Mouse (Mus musculus): ENCODE results near the gene Miga2. TPM values are rescaled to one million over a fixed set of nuclear protein-coding genes. Genes with fewer than 3 reads are reported as not detected.

The Miga2 gene
- polyA plus RNA-seq, 1 experiment from 2014 or later: 23.3 TPM

DNA sequence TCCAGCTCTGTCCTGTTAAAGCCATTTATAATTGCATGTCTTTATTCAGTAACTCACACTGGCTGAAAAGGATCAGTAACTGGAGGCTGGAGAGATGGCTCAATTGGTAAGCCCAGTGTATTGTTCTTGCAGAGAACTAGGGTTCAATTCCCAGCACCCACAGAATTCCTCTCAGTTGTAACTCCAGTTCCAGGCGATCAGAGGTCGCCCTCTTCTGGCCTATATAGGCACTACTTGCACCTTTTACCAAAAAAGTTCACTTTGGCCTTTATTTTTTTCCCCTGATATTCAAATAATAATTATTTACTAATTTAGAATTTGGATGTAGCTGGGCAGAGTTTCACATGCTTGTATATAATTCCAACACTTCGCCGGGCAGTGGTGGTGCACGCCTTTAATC, 1.2 kb upstream of the Miga2 start:
- H3K9ac ChIP-seq: no peak overlapping the region
- no peaks in the 10 kb centered on the region for H3K27me3 ChIP-seq
- H3K27ac ChIP-seq: no peak overlapping the region
- peaks cover 26% of the 10 kb centered on the region for H3K4me1 ChIP-seq
- peaks cover 9% of the 10 kb centered on the region for H3K36me3 ChIP-seq
- H3K9me3 ChIP-seq: no peaks in the 10 kb centered on the region
- H3K4me2 ChIP-seq: no peak overlapping the region
- 72% methylated on average over 5 of the region's 5 CpGs for whole genome bisulfite sequencing
- H3K4me3 ChIP-seq: no peak overlapping the region
- no peak for ATAC-seq (ENCODE audit: insufficient number of reproducible peaks, low FRiP score, low TSS enrichment, low read depth)

DNA sequence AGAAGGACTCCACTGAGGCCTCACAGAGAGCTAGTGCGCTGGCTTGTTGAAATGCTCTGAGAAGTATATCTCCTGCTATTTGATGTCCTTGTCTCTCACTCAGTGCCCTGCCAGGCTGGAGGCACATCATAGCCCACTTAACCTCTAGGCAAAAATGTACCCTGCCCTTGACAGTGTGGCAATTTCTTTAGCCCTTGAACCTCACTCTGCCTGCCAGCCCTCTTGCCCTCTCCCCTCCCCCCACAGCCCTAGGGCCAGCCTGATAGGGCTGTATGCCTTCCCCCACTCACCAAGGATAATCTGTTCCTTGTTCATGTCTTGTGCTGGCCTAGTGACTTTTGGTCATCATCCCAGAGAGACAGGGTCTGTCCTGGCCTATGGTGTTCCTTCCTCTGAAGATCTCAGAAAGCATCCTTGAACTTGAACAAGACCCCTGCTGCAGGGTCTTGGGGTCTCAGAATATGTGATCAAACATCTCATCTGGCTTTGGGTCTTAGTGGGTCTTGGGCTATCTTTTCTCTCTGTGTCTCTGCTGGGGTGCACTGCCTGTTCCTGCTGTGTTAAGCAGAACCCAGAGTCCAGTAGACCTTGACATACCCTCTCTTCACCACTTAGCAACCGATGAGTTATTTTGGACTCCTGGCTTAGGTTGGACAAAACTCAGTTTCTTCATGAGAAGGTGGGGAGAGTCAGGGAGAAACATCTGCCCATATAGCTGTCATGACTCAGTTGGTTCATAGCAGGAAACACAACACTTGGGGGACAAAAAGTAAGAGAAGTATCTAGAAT, 1.4 kb downstream of the Miga2 start:
- no peaks in the 10 kb centered on the region for H3K9me3 ChIP-seq
- H3K9ac ChIP-seq: peak overlapping the region; percentile 83; the same call in 1 of the 2 replicates
- peak overlapping the region; percentile 82 for H3K4me2 ChIP-seq
- ATAC-seq (ENCODE audit: insufficient number of reproducible peaks, low FRiP score, low TSS enrichment, low read depth): no peak
- H3K36me3 ChIP-seq: peaks cover 35% of the 10 kb centered on the region
- no peak overlapping the region for H3K27ac ChIP-seq
- WGBS: 87% methylated on average over 2 of the region's 2 CpGs
- H3K4me3 ChIP-seq: peak overlapping the region; percentile 95
- H3K4me1 ChIP-seq: peaks cover 15% of the 10 kb centered on the region
- no peaks in the 10 kb centered on the region for H3K27me3 ChIP-seq

DNA sequence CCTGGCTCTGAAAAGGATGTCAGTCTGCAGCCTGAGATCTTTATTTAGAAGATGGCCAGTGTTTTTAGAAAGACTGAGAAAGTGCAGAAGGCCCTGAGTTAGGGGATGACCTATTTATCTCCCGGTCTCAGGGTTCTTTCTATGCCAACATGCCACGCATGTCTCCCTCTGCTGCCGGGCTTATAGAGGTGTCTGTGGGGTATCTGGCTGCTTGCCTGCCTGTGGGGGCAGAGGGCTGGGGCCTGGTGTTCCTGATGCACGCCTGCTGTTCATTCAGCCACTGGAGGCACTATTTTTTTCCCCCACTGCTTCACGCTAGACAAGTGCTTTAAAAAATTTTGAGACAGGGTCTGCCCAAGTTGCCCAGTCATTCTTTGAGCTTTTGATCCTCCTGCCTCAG, 2.2 kb downstream of the Miga2 start:
- Histone ChIP-seq H3K4me2 (no peak overlapping the region), H3K4me3 (no peak overlapping the region), H3K27me3 (no peaks in the 10 kb centered on the region), H3K9me3 (no peaks in the 10 kb centered on the region), H3K4me1 (peaks cover 15% of the 10 kb centered on the region), H3K9ac (no peak overlapping the region), H3K27ac (no peak overlapping the region), H3K36me3 (peaks cover 43% of the 10 kb centered on the region)
- no peak for ATAC-seq (ENCODE audit: insufficient number of reproducible peaks, low FRiP score, low TSS enrichment, low read depth)
- 73% methylated on average over 5 of the region's 5 CpGs for WGBS

DNA sequence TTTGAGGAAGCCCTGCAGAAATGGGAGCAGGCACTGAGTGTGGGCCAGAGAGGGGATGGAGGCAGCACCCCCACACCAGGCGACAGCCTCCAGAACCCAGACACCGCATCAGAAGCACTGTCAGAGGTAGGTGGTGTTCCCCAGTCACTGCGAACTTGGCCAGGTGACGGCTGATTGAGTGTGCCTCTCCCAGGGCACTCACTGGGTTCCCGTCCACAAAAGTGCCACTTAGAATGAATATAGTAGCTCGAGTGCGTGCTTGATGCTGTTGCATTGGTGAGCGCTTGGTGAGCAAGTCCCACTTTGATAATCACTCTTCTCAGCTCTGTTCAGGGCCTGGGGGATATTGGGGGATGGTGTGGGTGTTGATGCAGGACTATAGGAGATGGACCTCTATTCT, 7.5 kb downstream of the Miga2 start:
- no peak overlapping the region for H3K9ac ChIP-seq
- H3K36me3 ChIP-seq: peaks cover 88% of the 10 kb centered on the region
- no peak overlapping the region for H3K4me2 ChIP-seq
- no peak for ATAC-seq (ENCODE audit: insufficient number of reproducible peaks, low FRiP score, low TSS enrichment, low read depth)
- H3K4me3 ChIP-seq: no peak overlapping the region
- H3K9me3 ChIP-seq: no peaks in the 10 kb centered on the region
- H3K4me1 ChIP-seq: no peaks in the 10 kb centered on the region
- WGBS: 96% methylated on average over 8 of the region's 8 CpGs
- no peaks in the 10 kb centered on the region for H3K27me3 ChIP-seq
- H3K27ac ChIP-seq: no peak overlapping the region

DNA sequence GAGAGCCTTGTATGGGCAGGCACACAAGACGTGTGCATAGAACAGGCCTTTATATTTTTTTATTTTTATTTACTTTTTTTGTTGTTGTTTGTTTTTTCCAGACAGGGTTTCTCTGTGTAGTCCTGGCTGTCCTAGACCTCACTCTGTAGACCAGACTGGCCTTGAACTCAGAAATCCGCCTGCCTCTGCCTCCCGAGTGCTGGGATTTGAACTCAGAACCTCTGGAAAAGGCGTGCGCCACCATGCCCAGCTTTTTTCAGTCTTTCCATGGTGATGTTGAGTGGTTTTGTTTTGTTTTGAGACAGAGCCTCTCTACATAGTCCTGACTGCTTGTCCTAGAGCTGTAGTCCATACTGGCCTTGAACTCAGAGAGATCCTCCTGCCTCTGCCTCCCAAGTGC, 8.7 kb downstream of the Miga2 start:
- ATAC-seq (ENCODE audit: insufficient number of reproducible peaks, low FRiP score, low TSS enrichment, low read depth): no peak
- Histone ChIP-seq H3K4me2 (no peak overlapping the region), H3K4me3 (no peak overlapping the region), H3K36me3 (peaks cover 91% of the 10 kb centered on the region), H3K4me1 (no peaks in the 10 kb centered on the region), H3K9ac (no peak overlapping the region), H3K9me3 (no peaks in the 10 kb centered on the region), H3K27ac (no peak overlapping the region), H3K27me3 (no peaks in the 10 kb centered on the region)
- WGBS: 95% methylated on average over 5 of the region's 5 CpGs

DNA sequence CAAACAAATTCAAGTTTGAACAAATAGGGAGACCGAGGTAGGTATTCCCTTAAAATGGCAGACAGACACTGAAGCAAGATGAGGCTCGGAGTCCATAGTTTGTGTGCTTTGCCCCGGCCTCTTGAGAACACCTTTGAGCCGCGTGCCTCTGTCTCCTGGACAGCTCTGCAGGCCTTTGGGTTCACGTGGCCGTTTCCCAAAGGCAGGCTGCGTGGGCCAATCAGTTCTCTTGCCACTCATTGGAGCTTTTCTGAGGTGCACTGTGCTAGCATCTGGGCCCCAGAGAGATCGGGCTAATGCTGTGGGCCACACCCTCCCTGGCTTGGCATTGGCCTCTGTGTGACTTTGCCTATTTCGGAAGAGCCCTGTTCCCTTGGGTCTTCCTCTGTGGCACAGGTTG, 11.9 kb downstream of the Miga2 start:
- Histone ChIP-seq H3K27ac (no peak overlapping the region), H3K9me3 (no peaks in the 10 kb centered on the region), H3K36me3 (peaks cover 87% of the 10 kb centered on the region), H3K9ac (no peak overlapping the region), H3K4me3 (no peak overlapping the region), H3K4me1 (no peaks in the 10 kb centered on the region), H3K27me3 (no peaks in the 10 kb centered on the region), H3K4me2 (no peak overlapping the region)
- ATAC-seq (ENCODE audit: insufficient number of reproducible peaks, low FRiP score, low TSS enrichment, low read depth): no peak
- 94% methylated on average over 10 of the region's 10 CpGs for WGBS

DNA sequence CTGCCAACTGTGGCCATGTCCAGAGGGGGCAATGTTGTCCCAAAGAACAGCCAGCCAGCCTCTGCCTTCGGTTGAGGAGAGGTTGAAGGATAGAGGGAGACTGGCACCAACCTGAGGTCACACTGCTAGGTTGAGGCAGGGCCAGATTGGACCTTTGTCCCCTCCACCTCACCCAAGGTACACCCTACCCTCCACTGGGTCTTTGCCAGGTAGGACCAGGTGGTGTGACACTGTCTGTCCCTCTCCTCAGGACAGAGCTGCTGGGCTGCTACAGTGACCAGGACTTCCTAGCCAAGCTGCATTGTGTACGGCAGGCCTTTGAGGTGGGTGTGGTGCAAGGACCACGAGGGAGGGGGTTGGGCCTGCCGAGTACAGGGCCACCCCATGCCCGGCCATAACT, 13.7 kb downstream of the Miga2 start:
- no peak overlapping the region for H3K9ac ChIP-seq
- H3K36me3 ChIP-seq: peaks cover 87% of the 10 kb centered on the region
- H3K27me3 ChIP-seq: no peaks in the 10 kb centered on the region
- ATAC-seq (ENCODE audit: insufficient number of reproducible peaks, low FRiP score, low TSS enrichment, low read depth): no peak
- H3K27ac ChIP-seq: no peak overlapping the region
- no peaks in the 10 kb centered on the region for H3K9me3 ChIP-seq
- WGBS: 79% methylated on average over 5 of the region's 5 CpGs
- no peaks in the 10 kb centered on the region for H3K4me1 ChIP-seq
- no peak overlapping the region for H3K4me3 ChIP-seq
- H3K4me2 ChIP-seq: no peak overlapping the region

DNA sequence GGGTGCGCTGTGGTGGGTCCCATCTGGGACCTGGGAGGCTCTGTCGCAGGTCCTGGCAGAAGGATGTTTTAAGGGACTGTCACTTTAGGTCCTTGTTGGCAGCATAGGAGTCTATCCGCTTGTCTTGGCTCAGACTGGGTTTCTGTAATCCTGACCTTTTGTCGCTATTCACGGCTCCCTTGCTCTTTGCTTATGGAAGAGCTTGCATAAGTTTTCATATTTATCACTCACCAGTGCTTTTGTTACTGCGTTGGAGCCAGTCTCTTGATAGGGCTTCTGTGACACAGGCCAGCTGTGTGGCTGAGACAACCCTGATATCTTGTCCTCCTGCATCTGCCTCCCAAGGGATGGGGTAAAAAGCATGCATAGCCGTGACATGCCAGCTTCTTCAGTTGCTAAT, 15.3 kb downstream of the Miga2 start:
- H3K36me3 ChIP-seq: peaks cover 89% of the 10 kb centered on the region

DNA sequence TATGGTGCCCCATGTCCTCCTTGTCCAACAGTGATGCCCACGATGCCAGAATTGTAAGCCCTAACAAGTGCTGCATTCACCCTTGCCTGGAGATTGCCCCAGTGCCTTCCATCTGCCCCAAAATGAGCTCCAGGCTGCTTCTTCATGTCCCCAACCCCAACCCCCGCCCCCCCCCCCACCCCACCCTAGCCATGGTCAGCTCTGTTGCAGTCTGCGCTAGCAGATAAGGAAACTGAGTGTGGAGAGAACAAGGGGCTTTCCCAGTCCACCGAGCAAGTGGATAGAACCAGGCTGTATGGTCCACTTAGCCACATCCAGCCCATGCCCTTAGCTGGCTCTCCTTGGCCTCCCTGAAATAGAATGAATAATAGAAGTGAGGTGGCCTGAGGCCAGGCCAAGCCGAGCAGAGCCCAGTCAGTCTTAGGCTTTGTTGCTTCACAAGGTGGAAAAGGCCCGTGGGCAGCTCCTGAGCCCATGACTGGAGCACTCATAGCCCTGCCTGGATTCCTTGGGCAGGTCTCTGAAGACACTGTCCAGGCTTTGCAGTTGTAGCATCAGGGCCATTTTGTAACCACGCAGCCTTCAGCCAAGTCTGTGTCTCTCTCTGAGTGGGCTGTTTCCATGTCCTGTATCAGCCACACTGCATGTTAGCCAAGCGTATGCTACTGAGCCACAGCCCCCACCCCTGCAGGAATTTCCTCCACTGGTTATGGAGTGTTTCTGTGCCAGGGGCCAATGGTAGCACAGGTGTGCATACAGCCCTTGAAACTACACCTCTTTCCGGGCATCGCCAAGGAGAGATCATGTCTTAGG, 16.7 kb downstream of the Miga2 start:
- no peak for ATAC-seq (ENCODE audit: insufficient number of reproducible peaks, low FRiP score, low TSS enrichment, low read depth)
- Histone ChIP-seq H3K4me1 (no peaks in the 10 kb centered on the region), H3K4me3 (no peak overlapping the region), H3K9me3 (no peaks in the 10 kb centered on the region), H3K4me2 (no peak overlapping the region), H3K9ac (no peak overlapping the region), H3K27me3 (no peaks in the 10 kb centered on the region), H3K27ac (no peak overlapping the region), H3K36me3 (peaks cover 93% of the 10 kb centered on the region)
- 83% methylated on average over 10 of the region's 10 CpGs for WGBS

More for the DNA sequence above, 15.3 kb downstream of the Miga2 start:
- WGBS: 89% methylated on average over 7 of the region's 7 CpGs
- Histone ChIP-seq H3K4me3 (no peak overlapping the region), H3K4me1 (no peaks in the 10 kb centered on the region), H3K9ac (no peak overlapping the region), H3K27me3 (no peaks in the 10 kb centered on the region), H3K4me2 (no peak overlapping the region), H3K27ac (no peak overlapping the region), H3K9me3 (no peaks in the 10 kb centered on the region)
- no peak for ATAC-seq (ENCODE audit: insufficient number of reproducible peaks, low FRiP score, low TSS enrichment, low read depth)

DNA sequence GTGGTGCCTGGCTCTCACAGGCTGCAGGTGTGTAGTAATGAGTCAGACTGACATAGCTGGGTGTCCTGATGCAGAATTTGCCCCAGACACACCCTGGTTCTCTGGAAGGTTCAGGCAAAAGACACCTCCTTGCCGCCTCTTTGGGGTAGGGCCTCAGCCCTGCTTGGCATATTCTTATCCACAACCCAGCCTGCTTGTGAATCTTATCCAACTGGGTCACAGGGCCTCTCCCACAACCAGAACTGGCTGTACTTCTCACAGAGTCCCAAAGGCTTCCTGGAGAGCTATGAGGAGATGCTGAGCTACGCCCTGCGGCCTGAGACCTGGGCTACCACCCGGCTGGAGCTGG, 17.3 kb downstream of the Miga2 start:
- no peak overlapping the region for H3K4me3 ChIP-seq
- H3K4me1 ChIP-seq: no peaks in the 10 kb centered on the region
- H3K27me3 ChIP-seq: no peaks in the 10 kb centered on the region
- ATAC-seq (ENCODE audit: insufficient number of reproducible peaks, low FRiP score, low TSS enrichment, low read depth): no peak
- peaks cover 88% of the 10 kb centered on the region for H3K36me3 ChIP-seq
- H3K4me2 ChIP-seq: no peak overlapping the region
- no peak overlapping the region for H3K9ac ChIP-seq
- no peak overlapping the region; the same call in 1 of the 2 replicates for H3K27ac ChIP-seq
- no peaks in the 10 kb centered on the region for H3K9me3 ChIP-seq
- WGBS: 90% methylated on average over 4 of the region's 4 CpGs

DNA sequence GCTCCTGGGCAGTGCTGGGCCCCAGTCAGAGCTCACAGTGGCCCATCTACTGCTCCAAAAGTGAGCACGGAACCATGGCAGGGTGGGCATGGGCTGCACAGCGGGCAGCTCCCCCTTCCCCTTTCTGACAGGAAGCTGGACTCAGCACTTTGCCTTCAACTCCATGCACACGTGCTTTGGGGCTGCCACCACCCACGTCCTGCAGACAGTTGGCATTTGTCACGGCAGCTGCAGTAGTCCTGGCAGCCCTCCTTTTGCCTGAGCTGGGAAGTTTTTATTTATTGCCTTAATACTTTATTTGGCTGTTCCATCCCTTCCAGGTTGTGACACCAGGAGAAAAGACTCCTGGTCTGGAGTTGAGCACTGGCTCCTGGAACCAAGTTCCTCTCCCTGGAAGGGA, 20.8 kb downstream of the Miga2 start:
- Histone ChIP-seq H3K4me2 (no peak overlapping the region), H3K27ac (no peak overlapping the region), H3K36me3 (peaks cover 54% of the 10 kb centered on the region), H3K27me3 (no peaks in the 10 kb centered on the region), H3K9ac (no peak overlapping the region), H3K4me3 (no peak overlapping the region), H3K4me1 (no peaks in the 10 kb centered on the region), H3K9me3 (no peaks in the 10 kb centered on the region)
- 83% methylated on average over 5 of the region's 5 CpGs for WGBS
- ATAC-seq (ENCODE audit: insufficient number of reproducible peaks, low FRiP score, low TSS enrichment, low read depth): no peak

DNA sequence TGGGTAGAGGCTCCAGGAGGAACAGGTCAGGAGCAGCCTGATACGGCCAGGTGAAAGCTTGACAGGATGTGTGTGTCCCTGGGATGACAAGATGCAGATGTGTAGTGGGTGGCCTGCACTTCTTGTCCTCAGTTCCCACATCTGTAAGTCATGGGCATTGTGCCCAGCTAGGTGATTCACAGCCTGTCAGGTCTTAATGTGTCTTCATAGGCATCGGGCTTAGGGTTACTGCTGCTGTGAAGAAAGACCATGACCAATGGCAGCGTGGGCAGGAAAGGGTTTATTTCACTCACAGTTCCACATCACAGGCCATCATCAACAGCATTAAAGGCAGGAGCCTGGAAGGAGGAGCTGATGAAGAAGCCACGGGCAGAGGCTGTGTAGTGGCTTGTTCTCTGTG, 21.6 kb downstream of the Miga2 start:
- Histone ChIP-seq H3K4me2 (no peak overlapping the region), H3K27ac (no peak overlapping the region), H3K9me3 (no peaks in the 10 kb centered on the region), H3K27me3 (no peaks in the 10 kb centered on the region), H3K36me3 (peaks cover 49% of the 10 kb centered on the region), H3K9ac (no peak overlapping the region), H3K4me1 (no peaks in the 10 kb centered on the region), H3K4me3 (no peak overlapping the region)
- WGBS: 84% methylated on average over 4 of the region's 4 CpGs
- no peak for ATAC-seq (ENCODE audit: insufficient number of reproducible peaks, low FRiP score, low TSS enrichment, low read depth)
